Mouse (Mus musculus): ENCODE data around the gene Frat2. TPM values are rescaled to one million over a fixed set of nuclear protein-coding genes. Genes with fewer than 3 reads are reported as not detected.
"Not testable (repeated sequence)": the region's sequence is repeated elsewhere in the genome, so short reads cannot be mapped to it uniquely, and the experiment has no call there.

Gene Frat2
- polyA plus RNA-seq, 1 experiment: 1.3 TPM

DNA sequence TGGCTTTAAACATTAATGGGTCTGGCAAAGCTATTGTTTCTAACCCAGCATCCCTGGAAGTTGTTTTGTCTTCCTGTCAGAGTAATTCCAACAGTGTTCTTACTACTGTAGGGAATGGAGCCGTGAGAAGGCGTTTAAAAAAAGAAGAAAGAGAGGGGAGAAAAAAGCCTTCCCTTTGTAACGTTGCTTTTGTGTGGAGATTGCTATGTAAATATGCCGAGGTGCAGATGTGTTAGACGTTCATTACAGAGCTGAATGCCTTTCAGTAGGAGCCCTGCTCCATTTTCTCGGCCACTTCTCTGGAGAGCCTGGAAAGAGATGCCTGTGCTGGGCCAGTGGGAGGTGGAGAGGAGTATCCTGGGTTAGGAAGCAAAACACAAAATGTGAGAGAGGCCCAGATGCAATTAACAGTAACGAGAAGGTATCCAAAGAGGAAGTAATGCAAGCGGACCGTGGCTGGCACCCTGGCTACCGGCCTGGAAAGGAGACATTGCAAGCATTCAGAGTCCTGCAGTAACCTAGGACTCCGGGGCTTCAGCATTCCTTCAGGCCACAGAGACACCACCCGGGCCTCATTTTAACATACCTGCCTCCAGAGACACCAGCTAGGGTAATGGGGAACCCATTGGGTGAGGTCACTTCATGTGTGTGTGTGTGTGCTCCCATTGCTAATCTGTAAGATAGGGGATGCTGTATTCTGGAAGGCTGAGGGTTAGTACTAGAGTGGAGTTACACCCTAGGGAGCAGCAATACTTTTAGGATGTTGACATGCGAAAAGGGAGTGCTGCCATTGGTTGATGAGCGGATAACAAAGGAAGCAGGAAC, 3.0 kb upstream of the Frat2 start:
- no peak overlapping the region for H3K27ac ChIP-seq (replicated peaks; ENCODE audit: low read depth, low read length)
- H3K4me3 ChIP-seq (ENCODE audit: insufficient read depth, low read depth, low read length): no peak overlapping the region
- peaks cover 4% of the 10 kb centered on the region; the same call in 1 of the 2 replicates for H3K4me1 ChIP-seq (ENCODE audit: control insufficient read depth, insufficient read depth, insufficient read length, low read length)

DNA sequence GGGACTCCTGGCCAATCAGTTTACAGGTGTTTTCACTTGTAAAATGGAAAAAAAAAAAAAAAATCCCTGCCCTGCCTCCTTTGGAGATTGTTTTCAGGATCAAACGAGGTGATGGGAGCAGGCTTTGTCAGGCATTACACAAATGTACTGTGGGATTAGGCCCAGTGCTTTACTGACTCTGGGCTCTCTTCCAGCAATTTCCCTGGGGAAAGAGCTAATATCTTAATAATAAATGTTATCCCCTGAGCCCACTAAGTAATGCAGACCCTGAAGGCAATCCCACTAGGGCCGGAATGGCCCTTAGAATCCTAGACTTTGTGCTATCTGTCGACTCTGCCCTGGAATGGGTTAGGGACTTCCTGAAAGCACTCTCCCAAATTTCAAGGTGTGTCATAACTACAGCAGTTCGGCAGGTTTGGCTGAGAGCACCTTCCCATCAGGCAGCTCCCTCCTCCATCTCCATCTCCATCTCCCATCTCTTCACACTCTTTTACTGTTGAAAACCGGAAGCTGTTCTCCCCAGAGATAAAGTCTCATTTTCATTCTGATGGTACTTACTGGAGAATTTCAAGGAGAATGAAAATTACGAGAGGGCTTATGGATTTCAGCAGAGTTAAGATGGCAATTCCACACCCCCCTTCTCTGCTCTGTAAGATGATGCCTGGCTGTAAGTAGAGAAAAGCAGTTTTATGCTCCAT, 2.2 kb upstream of the Frat2 start:
- Histone ChIP-seq H3K4me3 (ENCODE audit: insufficient read depth, low read depth, low read length) (no peak overlapping the region), H3K4me1 (ENCODE audit: control insufficient read depth, insufficient read depth, insufficient read length, low read length) (peaks cover 4% of the 10 kb centered on the region; the same call in 1 of the 2 replicates), H3K27ac (replicated peaks; ENCODE audit: low read depth, low read length) (no peak overlapping the region)

DNA sequence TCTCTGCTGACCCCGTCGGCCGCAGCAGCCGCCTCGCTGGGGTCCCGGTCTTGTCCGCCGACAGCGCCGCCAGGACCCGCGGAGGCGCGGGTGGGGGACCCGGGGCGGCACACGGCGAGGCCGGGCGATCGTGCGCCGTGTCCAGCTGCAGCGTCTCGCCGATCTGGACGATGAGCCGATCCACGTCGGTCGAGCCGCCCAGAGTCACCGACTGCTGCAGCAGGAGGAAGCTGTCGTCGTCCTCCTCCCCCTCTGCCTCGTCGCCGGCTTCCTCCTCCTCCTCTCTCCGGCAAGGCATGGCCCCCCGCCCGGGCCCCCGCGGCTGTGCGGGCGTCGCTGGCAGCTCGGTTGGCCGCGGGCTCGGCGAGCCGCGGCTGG, 329 bp downstream of the Frat2 start:
- not testable (repeated sequence) for H3K27ac ChIP-seq (replicated peaks; ENCODE audit: low read depth, low read length); H3K4me1 ChIP-seq (ENCODE audit: control insufficient read depth, insufficient read depth, insufficient read length, low read length)
- H3K4me3 ChIP-seq (ENCODE audit: insufficient read depth, low read depth, low read length): peak overlapping the region; percentile 69

DNA sequence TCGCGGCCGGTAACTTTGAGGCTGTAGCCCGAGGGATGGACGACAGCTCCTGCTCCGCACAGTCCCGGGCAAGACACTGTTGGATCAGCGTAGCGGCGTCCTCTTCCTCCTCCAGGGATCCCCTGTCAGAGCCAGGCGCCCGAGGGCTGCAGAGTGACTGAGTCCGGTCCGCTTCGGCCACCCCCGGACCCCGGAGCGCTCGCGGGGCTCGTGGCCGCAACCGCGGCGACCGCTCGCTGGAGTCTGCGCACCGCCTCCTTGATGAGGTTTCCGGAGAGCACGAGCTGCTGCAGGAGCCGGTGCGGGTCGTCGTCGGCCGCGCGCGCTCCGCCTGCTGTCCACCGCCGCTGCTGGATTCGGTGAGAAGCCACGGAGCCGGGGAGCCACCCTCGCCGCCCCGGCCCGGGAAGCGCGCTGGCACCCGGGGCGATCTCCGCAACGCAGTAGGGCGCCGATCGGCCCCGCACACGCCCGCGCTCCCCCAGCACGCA, 796 bp downstream of the Frat2 start:
- peaks cover 4% of the 10 kb centered on the region; the same call in 1 of the 2 replicates for H3K4me1 ChIP-seq (ENCODE audit: control insufficient read depth, insufficient read depth, insufficient read length, low read length)
- peak overlapping the region; percentile 69 for H3K4me3 ChIP-seq (ENCODE audit: insufficient read depth, low read depth, low read length)
- H3K27ac ChIP-seq (replicated peaks; ENCODE audit: low read depth, low read length): no peak overlapping the region

DNA sequence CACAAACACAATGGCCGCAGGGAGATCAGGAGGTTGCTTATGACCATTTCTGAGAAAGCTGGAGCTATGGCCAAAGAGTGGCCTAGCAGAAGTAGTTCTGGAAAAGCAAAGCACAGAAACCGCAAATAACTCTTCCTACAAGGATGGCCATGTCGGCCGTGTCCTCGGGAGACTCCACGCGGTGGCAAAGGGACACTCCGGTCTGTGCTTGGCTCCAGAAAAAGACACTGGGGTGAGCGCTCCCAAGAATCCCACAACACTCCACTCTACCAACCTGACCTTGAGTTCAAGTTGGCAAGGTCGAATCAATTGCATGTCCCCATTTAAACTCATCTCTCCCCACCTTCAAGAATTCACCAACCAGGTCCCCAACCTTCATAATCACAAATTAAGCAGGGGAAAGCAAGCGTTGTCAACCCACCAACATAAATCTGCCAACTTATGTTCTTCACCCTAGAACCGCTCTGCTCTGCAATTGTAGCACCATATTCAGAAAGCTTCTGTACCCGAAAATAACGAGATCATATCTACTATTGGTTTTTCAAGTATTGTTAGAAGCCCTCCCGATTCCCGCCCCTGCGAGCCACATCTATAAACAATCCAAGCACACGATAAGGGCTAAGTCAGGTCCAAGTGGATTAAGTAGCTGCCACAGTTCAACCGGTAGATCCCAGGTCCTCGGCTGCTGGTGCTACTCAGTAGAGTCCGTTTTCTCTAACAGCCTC, 1.4 kb downstream of the Frat2 start:
- H3K4me3 ChIP-seq (ENCODE audit: insufficient read depth, low read depth, low read length): peak overlapping the region; percentile 69
- H3K4me1 ChIP-seq (ENCODE audit: control insufficient read depth, insufficient read depth, insufficient read length, low read length): peaks cover 4% of the 10 kb centered on the region; the same call in 1 of the 2 replicates
- H3K27ac ChIP-seq (replicated peaks; ENCODE audit: low read depth, low read length): no peak overlapping the region

DNA sequence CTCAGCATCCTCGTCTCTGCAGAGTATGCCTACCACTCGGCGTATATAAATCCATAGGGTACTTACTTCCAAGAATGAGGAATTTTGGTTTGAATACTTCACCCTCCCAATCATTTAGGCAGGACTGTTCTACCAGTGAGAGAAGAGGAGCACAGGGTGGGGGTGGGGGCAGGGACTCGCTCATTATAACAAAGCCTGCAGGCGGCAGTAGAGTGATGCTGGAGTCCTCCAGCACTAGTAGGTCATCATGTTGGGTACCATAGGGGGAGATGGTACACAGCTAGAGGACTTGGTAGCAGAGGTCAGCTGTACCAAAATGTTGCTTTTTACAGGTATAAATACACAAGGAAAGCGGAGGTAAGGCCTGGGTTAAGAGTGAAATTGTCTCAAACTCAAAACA, 3.6 kb downstream of the Frat2 start:
- Histone ChIP-seq H3K4me1 (ENCODE audit: control insufficient read depth, insufficient read depth, insufficient read length, low read length) (peaks cover 4% of the 10 kb centered on the region; the same call in 1 of the 2 replicates), H3K4me3 (ENCODE audit: insufficient read depth, low read depth, low read length) (no peak overlapping the region), H3K27ac (replicated peaks; ENCODE audit: low read depth, low read length) (no peak overlapping the region)

DNA sequence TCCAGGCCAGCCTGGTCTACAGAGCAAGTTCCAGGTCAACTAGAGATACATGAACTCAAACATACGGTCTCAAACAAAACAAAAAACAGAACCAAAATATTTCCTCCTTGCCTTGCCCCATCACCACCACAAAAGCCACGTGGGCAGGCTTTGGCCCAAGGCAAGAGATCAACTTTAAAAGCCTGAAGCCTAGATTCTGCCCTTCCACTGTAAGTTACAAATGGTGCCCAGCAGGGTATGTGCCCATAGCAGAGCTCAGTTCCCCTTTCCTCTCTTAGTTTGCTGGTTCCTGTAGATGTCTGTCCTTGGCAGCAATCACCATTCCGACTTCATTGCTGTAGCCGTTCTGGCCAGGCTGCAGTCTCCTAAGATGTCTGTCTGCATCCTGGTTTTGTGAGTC, 5.2 kb downstream of the Frat2 start:
- Histone ChIP-seq H3K4me3 (ENCODE audit: insufficient read depth, low read depth, low read length) (no peak overlapping the region), H3K4me1 (ENCODE audit: control insufficient read depth, insufficient read depth, insufficient read length, low read length) (peaks cover 4% of the 10 kb centered on the region; the same call in 1 of the 2 replicates), H3K27ac (replicated peaks; ENCODE audit: low read depth, low read length) (no peak overlapping the region)

DNA sequence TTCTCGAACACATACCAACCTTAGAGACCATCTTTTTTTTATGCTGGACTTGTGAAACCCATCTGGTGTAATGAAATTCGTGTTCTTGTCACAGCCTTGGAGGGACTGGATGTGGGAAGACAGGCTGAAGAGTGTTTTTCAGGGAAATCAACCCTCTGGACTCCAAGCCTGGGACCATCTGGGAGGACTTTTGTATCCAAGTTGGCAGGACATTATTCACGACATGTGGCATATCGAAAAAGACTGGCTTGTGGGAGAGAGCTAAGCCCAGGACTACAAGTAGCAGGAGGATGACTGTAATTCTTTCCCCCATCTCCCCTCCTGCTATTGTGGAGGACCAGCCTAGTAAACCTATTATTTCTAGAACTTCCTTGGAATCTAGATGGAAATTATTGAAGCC, 5.7 kb downstream of the Frat2 start:
- Histone ChIP-seq H3K4me1 (ENCODE audit: control insufficient read depth, insufficient read depth, insufficient read length, low read length) (peaks cover 4% of the 10 kb centered on the region; the same call in 1 of the 2 replicates), H3K27ac (replicated peaks; ENCODE audit: low read depth, low read length) (no peak overlapping the region), H3K4me3 (ENCODE audit: insufficient read depth, low read depth, low read length) (no peak overlapping the region)

DNA sequence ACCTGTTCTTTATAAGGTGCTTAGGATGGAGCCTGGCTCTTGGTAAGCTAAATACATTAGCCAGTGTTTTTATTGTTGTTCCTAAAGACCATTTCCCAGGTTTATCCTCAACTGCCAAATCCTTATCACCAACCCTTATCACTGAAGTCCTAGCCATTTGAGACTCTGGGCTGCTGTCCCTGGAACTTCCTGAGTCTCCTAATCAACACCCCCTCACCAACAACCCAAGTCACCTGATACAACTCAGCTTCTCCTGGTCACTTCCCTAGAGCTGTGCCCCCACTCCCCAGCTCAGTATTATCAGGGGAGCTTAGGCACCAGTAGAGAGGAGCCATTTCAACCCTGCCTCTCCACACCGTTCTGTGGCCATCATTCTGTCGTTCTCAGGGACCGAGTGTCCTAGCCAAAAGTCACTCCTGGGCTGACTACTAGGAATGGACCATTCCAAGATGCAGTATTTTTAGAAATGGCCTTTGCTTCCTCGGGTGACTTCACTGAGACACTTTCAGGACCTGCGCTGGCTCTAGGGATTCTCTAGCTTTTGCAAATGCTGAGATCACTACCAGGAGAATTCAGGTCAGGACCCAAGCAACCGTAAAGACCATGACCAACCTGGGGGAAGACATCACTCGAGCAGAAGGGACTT, 6.7 kb downstream of the Frat2 start:
- H3K4me3 ChIP-seq (ENCODE audit: insufficient read depth, low read depth, low read length): no peak overlapping the region
- H3K4me1 ChIP-seq (ENCODE audit: control insufficient read depth, insufficient read depth, insufficient read length, low read length): peaks cover 1% of the 10 kb centered on the region; the same call in 1 of the 2 replicates

DNA sequence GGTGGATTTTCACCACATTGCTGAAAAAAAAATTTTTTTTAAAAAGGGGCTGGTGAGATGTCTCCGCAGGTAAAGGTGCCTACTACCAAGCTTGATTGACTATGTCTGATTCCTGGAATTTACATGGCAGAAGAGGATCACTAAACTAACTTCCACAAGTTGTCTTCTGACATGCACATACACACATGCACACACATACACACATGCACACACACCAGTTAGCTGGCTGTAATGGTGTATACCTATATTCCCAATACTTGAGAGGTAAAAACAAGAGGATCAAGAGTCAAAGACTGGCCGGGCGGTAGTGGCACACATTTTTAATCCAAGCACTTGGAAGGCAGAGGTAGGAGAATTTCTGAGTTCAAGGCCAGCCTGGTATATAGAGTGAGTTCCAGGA, 8.2 kb downstream of the Frat2 start:
- Histone ChIP-seq H3K27ac (replicated peaks; ENCODE audit: low read depth, low read length) (no peak overlapping the region), H3K4me1 (ENCODE audit: control insufficient read depth, insufficient read depth, insufficient read length, low read length) (no peaks in the 10 kb centered on the region), H3K4me3 (ENCODE audit: insufficient read depth, low read depth, low read length) (no peak overlapping the region)

More for the DNA sequence above, 6.7 kb downstream of the Frat2 start:
- no peak overlapping the region for H3K27ac ChIP-seq (replicated peaks; ENCODE audit: low read depth, low read length)

DNA sequence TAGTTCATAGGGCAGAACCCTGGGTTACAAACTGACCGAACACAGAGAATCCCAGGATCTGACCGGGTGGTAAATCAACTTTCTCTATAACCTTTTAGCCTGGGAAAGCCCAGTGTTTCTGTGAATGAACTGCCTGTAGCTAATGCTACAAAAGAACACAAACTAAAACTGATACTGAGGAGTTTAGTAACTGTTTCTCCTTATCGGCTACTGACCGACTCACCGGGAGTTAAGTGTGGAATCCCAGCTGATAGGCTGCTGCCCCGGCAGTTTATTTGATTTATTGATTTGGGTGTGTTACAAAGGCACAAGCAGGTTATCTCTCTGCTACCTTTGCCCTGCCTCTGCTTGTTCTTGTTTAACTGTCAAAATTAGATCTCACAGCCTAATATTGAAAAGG, 9.1 kb downstream of the Frat2 start:
- H3K27ac ChIP-seq (replicated peaks; ENCODE audit: low read depth, low read length): no peak overlapping the region
- no peaks in the 10 kb centered on the region for H3K4me1 ChIP-seq (ENCODE audit: control insufficient read depth, insufficient read depth, insufficient read length, low read length)
- H3K4me3 ChIP-seq (ENCODE audit: insufficient read depth, low read depth, low read length): no peak overlapping the region

DNA sequence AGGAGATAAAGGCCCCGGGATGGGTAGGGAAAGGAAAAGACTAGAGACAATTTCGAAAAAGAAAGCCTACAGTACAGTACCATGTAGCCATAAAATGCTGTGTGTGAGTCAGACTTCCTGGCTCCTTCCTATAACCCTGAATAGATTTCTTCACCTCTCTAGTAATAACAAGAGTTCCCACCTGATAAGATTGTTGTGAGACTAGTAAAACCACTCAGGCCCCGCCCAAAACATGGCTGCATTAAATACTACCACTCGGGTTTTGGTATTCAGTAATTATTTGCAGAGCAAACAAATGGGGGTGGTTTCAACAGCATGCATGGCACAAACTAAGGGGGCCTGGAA, 10.0 kb downstream of the Frat2 start:
- Histone ChIP-seq H3K4me3 (ENCODE audit: insufficient read depth, low read depth, low read length) (no peak overlapping the region), H3K27ac (replicated peaks; ENCODE audit: low read depth, low read length) (no peak overlapping the region), H3K4me1 (ENCODE audit: control insufficient read depth, insufficient read depth, insufficient read length, low read length) (no peaks in the 10 kb centered on the region)

DNA sequence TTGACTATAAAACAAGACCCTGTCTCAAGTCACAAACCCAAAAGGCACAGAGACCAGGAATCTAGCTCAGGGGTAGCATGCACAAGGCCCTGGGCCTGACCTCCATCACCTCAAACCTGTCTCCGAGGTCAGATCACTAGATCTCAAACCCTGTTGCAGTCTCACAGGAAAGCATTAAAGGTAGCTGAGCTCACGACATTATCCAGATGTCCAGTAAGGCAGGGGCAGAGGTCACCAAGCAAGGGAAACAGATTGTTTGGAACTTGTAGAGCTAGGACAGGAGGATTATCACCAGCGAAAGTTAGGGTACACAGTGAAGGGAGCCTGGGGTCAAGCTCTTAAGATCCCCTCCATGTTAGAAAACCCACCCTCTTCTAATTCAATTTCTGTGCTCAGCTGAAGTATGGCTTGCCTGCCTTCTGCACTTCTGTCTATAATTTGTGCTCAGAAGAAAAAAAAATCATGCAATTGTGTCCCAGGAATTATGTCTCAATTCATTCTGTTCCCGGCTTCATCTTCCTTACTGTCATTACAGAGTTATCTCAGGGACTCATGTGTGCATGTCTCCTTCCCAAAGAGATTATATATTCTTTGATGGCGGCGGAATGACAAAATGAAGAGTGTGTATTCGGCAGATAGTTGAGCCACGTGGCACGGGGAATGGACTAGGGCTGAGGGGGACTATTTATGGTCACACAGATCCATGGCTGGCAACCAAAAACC, 10.6 kb downstream of the Frat2 start:
- no peak overlapping the region for H3K27ac ChIP-seq (replicated peaks; ENCODE audit: low read depth, low read length)
- H3K4me1 ChIP-seq (ENCODE audit: control insufficient read depth, insufficient read depth, insufficient read length, low read length): no peaks in the 10 kb centered on the region
- H3K4me3 ChIP-seq (ENCODE audit: insufficient read depth, low read depth, low read length): no peak overlapping the region

DNA sequence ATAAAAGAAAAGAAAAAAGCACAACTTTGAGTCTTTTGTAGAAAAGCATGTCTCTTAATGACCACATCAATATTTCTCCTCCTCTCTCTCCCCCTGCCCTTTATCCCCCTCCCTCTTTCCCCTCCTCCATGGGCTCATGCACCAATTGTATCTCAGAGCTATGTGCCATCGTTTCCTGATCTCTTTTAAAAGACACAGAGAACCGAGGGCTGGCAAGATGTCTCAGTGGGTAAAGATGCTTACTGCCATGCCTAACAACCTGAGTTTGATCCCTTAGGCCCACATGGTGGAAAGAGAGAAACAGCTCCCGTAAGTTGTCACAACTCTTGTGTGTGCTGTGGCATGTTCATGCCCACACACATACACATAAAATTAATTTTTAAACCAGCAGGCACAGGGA, 11.2 kb downstream of the Frat2 start:
- no peak overlapping the region for H3K4me3 ChIP-seq (ENCODE audit: insufficient read depth, low read depth, low read length)
- H3K27ac ChIP-seq (replicated peaks; ENCODE audit: low read depth, low read length): no peak overlapping the region
- H3K4me1 ChIP-seq (ENCODE audit: control insufficient read depth, insufficient read depth, insufficient read length, low read length): peaks cover 3% of the 10 kb centered on the region; the same call in 1 of the 2 replicates

Data from brown adipose tissue, adult 24 weeks (tissue).